Mouse (Mus musculus) myocyte (in vitro differentiated cells): ENCODE results near the gene Glrx2.

ENCODE experiments used
- MAX ChIP-seq: IDR thresholded peaks from one replicate; pipeline ENCODE4 v1.6.1; 2011; ENCODE audit warnings: low read depth, mild to moderate bottlenecking, control low read depth
- MYOG ChIP-seq, 3 experiments: IDR thresholded peaks; one replicate each; pipeline ENCODE4 v1.6.1; 2011; ENCODE audit warnings: control low read depth in 2 of 3, low read depth in 2 of 3, mild to moderate bottlenecking in 2 of 3; ENCODE audit not compliant: insufficient read length in 2 of 3, control insufficient read depth in 1 of 3, insufficient read depth in 1 of 3
- POLR2A ChIP-seq: IDR thresholded peaks from one replicate; pipeline ENCODE4 v1.6.1; 2011; ENCODE audit warnings: low read depth, mild to moderate bottlenecking, control low read depth, moderate library complexity; ENCODE audit not compliant: insufficient read length

DNA sequence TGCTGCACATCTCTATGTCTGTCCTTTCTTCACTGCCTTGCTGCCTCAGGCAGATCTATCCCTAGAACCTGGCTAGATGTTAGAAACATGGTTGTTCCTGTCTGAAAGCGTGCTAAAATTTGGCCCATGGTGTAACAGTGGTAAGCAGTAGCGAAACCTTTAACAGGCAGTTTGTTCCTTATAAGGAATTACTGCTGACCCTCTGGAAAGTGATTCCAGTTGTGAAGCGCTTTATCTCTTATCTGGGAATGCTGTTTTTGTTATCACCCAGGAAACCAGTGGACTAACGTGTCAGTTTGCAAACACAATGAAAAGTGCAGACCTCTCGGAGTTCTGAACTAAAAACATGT lies 5.5 kb upstream of the Glrx2 start:
- TF ChIP-seq POLR2A (no peak), MAX (no peak), MYOG (IDR thresholded peaks at IDR 0.05; ENCODE audit: control insufficient read depth in 1 of 3, insufficient read depth in 1 of 3, insufficient read length in 2 of 3, low read depth in 2 of 3) (no peak)
